Mouse (Mus musculus): Measurements from ENCODE around the gene Rgs8. TPM values are rescaled to one million over a fixed set of nuclear protein-coding genes. Genes with fewer than 3 reads are reported as not detected.

Gene Rgs8
- polyA plus RNA-seq, 1 experiment, result 0.70 TPM

- H3K4me3 ChIP-seq (replicated peaks; ENCODE audit: control insufficient read depth, low read depth, low read length), result no peak overlapping the region
- 12% methylated on average over 4 of the region's 4 CpGs for WGBS
- H3K4me1 ChIP-seq (ENCODE audit: control insufficient read depth, insufficient read depth, low read length), result no peaks in the 10 kb centered on the region; the same call in 1 of the 2 replicates
- TF ChIP-seq CTCF (IDR thresholded peaks at IDR 0.05; ENCODE audit: control insufficient read depth, insufficient read depth, low read length) (no peak), POLR2A (IDR thresholded peaks at IDR 0.05; ENCODE audit: borderline replicate concordance, control insufficient read depth, low read depth, low read length) (no peak)
- H3K27ac ChIP-seq (ENCODE audit: control insufficient read depth, insufficient read depth, low read depth, low read length, poor library complexity), result no peak overlapping the region
Observed at GRCm38 (mm10) chr1:153667244-153667727, 14.5 kb downstream of the Rgs8 start.

GRCm38 (mm10) chr1:153667781-153668180, 15.0 kb downstream of the Rgs8 start:
- no peak overlapping the region for H3K27ac ChIP-seq (ENCODE audit: control insufficient read depth, insufficient read depth, low read depth, low read length, poor library complexity)
- no peak overlapping the region for H3K4me3 ChIP-seq (replicated peaks; ENCODE audit: control insufficient read depth, low read depth, low read length)
- no peaks in the 10 kb centered on the region; the same call in 1 of the 2 replicates for H3K4me1 ChIP-seq (ENCODE audit: control insufficient read depth, insufficient read depth, low read length)
- TF ChIP-seq POLR2A (IDR thresholded peaks at IDR 0.05; ENCODE audit: borderline replicate concordance, control insufficient read depth, low read depth, low read length) (no peak), CTCF (IDR thresholded peaks at IDR 0.05; ENCODE audit: control insufficient read depth, insufficient read depth, low read length) (no peak)
- 34% methylated on average over 5 of the region's 5 CpGs for WGBS

- TF ChIP-seq CTCF (IDR thresholded peaks at IDR 0.05; ENCODE audit: control insufficient read depth, insufficient read depth, low read length), result no peak
Observed at GRCm38 (mm10) chr1:153669086-153669485, 16.3 kb downstream of the Rgs8 start.

GRCm38 (mm10) chr1:153669728-153670127, 16.9 kb downstream of the Rgs8 start:
- no peak overlapping the region for H3K27ac ChIP-seq (ENCODE audit: control insufficient read depth, insufficient read depth, low read depth, low read length, poor library complexity)
- no peaks in the 10 kb centered on the region; the same call in 1 of the 2 replicates for H3K4me1 ChIP-seq (ENCODE audit: control insufficient read depth, insufficient read depth, low read length)
- TF ChIP-seq POLR2A (IDR thresholded peaks at IDR 0.05; ENCODE audit: borderline replicate concordance, control insufficient read depth, low read depth, low read length), result no peak
- no peak for TF ChIP-seq CTCF (IDR thresholded peaks at IDR 0.05; ENCODE audit: control insufficient read depth, insufficient read depth, low read length)
- H3K4me3 ChIP-seq (replicated peaks; ENCODE audit: control insufficient read depth, low read depth, low read length), result no peak overlapping the region
- 71% methylated on average over 3 of the region's 3 CpGs for WGBS

More at GRCm38 (mm10) chr1:153669086-153669485, 16.3 kb downstream of the Rgs8 start:
- H3K4me1 ChIP-seq (ENCODE audit: control insufficient read depth, insufficient read depth, low read length), result no peaks in the 10 kb centered on the region; the same call in 1 of the 2 replicates
- H3K4me3 ChIP-seq (replicated peaks; ENCODE audit: control insufficient read depth, low read depth, low read length), result no peak overlapping the region
- 82% methylated on average over 7 of the region's 7 CpGs for WGBS
- no peak overlapping the region for H3K27ac ChIP-seq (ENCODE audit: control insufficient read depth, insufficient read depth, low read depth, low read length, poor library complexity)

- Histone ChIP-seq H3K27ac (ENCODE audit: control insufficient read depth, insufficient read depth, low read depth, low read length, poor library complexity) (no peak overlapping the region), H3K4me3 (replicated peaks; ENCODE audit: control insufficient read depth, low read depth, low read length) (no peak overlapping the region), H3K4me1 (ENCODE audit: control insufficient read depth, insufficient read depth, low read length) (no peaks in the 10 kb centered on the region; the same call in 1 of the 2 replicates)
- WGBS, result 82% methylated on average over 3 of the region's 3 CpGs
- TF ChIP-seq POLR2A (IDR thresholded peaks at IDR 0.05; ENCODE audit: borderline replicate concordance, control insufficient read depth, low read depth, low read length) (no peak), CTCF (IDR thresholded peaks at IDR 0.05; ENCODE audit: control insufficient read depth, insufficient read depth, low read length) (no peak)
Observed at GRCm38 (mm10) chr1:153671352-153671751, 18.5 kb downstream of the Rgs8 start.

GRCm38 (mm10) chr1:153672698-153673097, 19.9 kb downstream of the Rgs8 start:
- H3K4me1 ChIP-seq (ENCODE audit: control insufficient read depth, insufficient read depth, low read length), result no peaks in the 10 kb centered on the region
- H3K4me3 ChIP-seq (replicated peaks; ENCODE audit: control insufficient read depth, low read depth, low read length), result no peak overlapping the region
- TF ChIP-seq CTCF (IDR thresholded peaks at IDR 0.05; ENCODE audit: control insufficient read depth, insufficient read depth, low read length) (no peak), POLR2A (IDR thresholded peaks at IDR 0.05; ENCODE audit: borderline replicate concordance, control insufficient read depth, low read depth, low read length) (no peak)
- WGBS, result 74% methylated on average over 9 of the region's 9 CpGs
- no peak overlapping the region for H3K27ac ChIP-seq (ENCODE audit: control insufficient read depth, insufficient read depth, low read depth, low read length, poor library complexity)

GRCm38 (mm10) chr1:153673900-153674299, 21.1 kb downstream of the Rgs8 start:
- TF ChIP-seq CTCF (IDR thresholded peaks at IDR 0.05; ENCODE audit: control insufficient read depth, insufficient read depth, low read length), result no peak
- TF ChIP-seq POLR2A (IDR thresholded peaks at IDR 0.05; ENCODE audit: borderline replicate concordance, control insufficient read depth, low read depth, low read length), result no peak
- no peak overlapping the region for H3K27ac ChIP-seq (ENCODE audit: control insufficient read depth, insufficient read depth, low read depth, low read length, poor library complexity)
- WGBS, result 78% methylated on average over 12 of the region's 12 CpGs
- H3K4me1 ChIP-seq (ENCODE audit: control insufficient read depth, insufficient read depth, low read length), result no peaks in the 10 kb centered on the region
- no peak overlapping the region for H3K4me3 ChIP-seq (replicated peaks; ENCODE audit: control insufficient read depth, low read depth, low read length)

GRCm38 (mm10) chr1:153675591-153675990, 22.8 kb downstream of the Rgs8 start:
- TF ChIP-seq CTCF (IDR thresholded peaks at IDR 0.05; ENCODE audit: control insufficient read depth, insufficient read depth, low read length) (no peak), POLR2A (IDR thresholded peaks at IDR 0.05; ENCODE audit: borderline replicate concordance, control insufficient read depth, low read depth, low read length) (no peak)
- 69% methylated on average over 4 of the region's 4 CpGs for WGBS

GRCm38 (mm10) chr1:153677635-153678034, 24.8 kb downstream of the Rgs8 start:
- H3K27ac ChIP-seq (ENCODE audit: control insufficient read depth, insufficient read depth, low read depth, low read length, poor library complexity), result no peak overlapping the region
- H3K4me3 ChIP-seq (replicated peaks; ENCODE audit: control insufficient read depth, low read depth, low read length), result no peak overlapping the region
- no peaks in the 10 kb centered on the region for H3K4me1 ChIP-seq (ENCODE audit: control insufficient read depth, insufficient read depth, low read length)
- WGBS, result 82% methylated on average over 6 of the region's 6 CpGs
- TF ChIP-seq CTCF (IDR thresholded peaks at IDR 0.05; ENCODE audit: control insufficient read depth, insufficient read depth, low read length), result no peak
- TF ChIP-seq POLR2A (IDR thresholded peaks at IDR 0.05; ENCODE audit: borderline replicate concordance, control insufficient read depth, low read depth, low read length), result no peak

More at GRCm38 (mm10) chr1:153675591-153675990, 22.8 kb downstream of the Rgs8 start:
- no peaks in the 10 kb centered on the region for H3K4me1 ChIP-seq (ENCODE audit: control insufficient read depth, insufficient read depth, low read length)
- H3K4me3 ChIP-seq (replicated peaks; ENCODE audit: control insufficient read depth, low read depth, low read length), result no peak overlapping the region
- H3K27ac ChIP-seq (ENCODE audit: control insufficient read depth, insufficient read depth, low read depth, low read length, poor library complexity), result no peak overlapping the region
